Mouse (Mus musculus): ENCODE data around the gene Radil. TPM values are rescaled to one million over a fixed set of nuclear protein-coding genes. Genes with fewer than 3 reads are reported as not detected.

Gene Radil
- polyA plus RNA-seq, 1 experiment, result 0.82 TPM

GRCm38 (mm10) chr5:142512112-142512511 lies 38.8 kb downstream of the Radil start:
- no peak overlapping the region for H3K4me3 ChIP-seq (ENCODE audit: low read depth, low read length)
- TF ChIP-seq CTCF (IDR thresholded peaks at IDR 0.05; ENCODE audit: extremely low read depth, insufficient read length, insufficient replicate concordance, low read depth, low read length) (no peak), POLR2A (IDR thresholded peaks at IDR 0.05; ENCODE audit: low read depth, low read length) (no peak)
- 67% methylated on average over 4 of the region's 4 CpGs for WGBS
- H3K27me3 ChIP-seq (ENCODE audit: control insufficient read depth, insufficient read depth, low read length), result no peaks in the 10 kb centered on the region
- H3K36me3 ChIP-seq (ENCODE audit: control insufficient read depth, insufficient read depth, low read length), result no peaks in the 10 kb centered on the region
- peaks cover 3% of the 10 kb centered on the region; the same call in 1 of the 2 replicates for H3K4me1 ChIP-seq (ENCODE audit: control insufficient read depth, insufficient read depth, insufficient read length, low read length)
- H3K27ac ChIP-seq (ENCODE audit: insufficient read depth, low read depth, low read length), result no peak overlapping the region

- 73% methylated on average over 7 of the region's 7 CpGs for WGBS
- Histone ChIP-seq H3K27ac (ENCODE audit: insufficient read depth, low read depth, low read length) (no peak overlapping the region), H3K27me3 (ENCODE audit: control insufficient read depth, insufficient read depth, low read length) (no peaks in the 10 kb centered on the region), H3K4me3 (ENCODE audit: low read depth, low read length) (no peak overlapping the region), H3K4me1 (ENCODE audit: control insufficient read depth, insufficient read depth, insufficient read length, low read length) (peaks cover 3% of the 10 kb centered on the region; the same call in 1 of the 2 replicates), H3K36me3 (ENCODE audit: control insufficient read depth, insufficient read depth, low read length) (no peaks in the 10 kb centered on the region)
- TF ChIP-seq POLR2A (IDR thresholded peaks at IDR 0.05; ENCODE audit: low read depth, low read length) (no peak), CTCF (IDR thresholded peaks at IDR 0.05; ENCODE audit: extremely low read depth, insufficient read length, insufficient replicate concordance, low read depth, low read length) (no peak)
Measured at GRCm38 (mm10) chr5:142510061-142510414, 40.9 kb downstream of the Radil start.

DNA sequence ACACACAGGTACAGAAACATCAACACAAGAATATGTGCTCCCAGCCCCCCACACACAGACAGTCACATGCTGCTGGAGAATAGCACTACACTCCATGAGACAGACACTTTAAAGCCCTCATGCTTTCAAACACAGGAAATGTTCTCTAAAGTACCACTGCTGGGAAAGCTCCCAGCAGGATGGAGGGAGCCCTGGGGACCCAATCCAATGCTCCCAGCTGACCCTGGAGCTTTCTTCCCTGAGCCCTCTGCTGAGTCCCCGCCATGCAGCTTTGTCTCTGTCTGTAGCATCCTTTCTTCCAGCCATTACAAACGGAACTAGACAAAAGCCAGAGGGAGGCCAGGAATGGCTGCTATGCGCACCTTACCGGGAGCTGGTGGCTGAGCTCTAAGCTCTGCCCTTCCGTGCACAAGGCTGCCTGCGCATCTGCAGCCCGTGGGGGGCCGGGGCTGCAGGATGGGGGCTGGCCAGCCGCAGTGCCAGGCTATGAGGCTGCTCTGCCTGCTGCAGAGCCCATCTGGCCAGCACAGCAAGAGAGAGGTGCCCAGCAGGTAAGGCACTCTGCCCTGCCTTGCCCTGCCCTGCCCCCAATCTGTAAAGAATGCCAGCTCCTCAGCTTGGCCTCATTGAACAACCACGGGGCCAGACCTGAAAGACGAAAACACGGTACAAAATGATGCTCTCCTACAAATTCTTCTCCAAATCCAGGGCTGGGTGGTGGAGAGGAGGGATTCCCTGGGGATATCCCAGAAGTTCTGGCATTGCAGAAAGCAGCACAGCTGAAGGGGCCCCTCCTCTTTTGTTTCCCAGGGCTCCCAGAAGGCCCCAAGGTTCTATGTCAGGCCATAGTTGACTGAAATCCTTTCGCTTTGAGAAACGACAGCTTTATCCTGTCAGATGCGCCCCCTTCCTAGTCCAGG lies 41.5 kb downstream of the Radil start:
- TF ChIP-seq POLR2A (IDR thresholded peaks at IDR 0.05; ENCODE audit: low read depth, low read length), result no peak
- no peak for TF ChIP-seq CTCF (IDR thresholded peaks at IDR 0.05; ENCODE audit: extremely low read depth, insufficient read length, insufficient replicate concordance, low read depth, low read length)
- no peaks in the 10 kb centered on the region for H3K27me3 ChIP-seq (ENCODE audit: control insufficient read depth, insufficient read depth, low read length)
- H3K27ac ChIP-seq (ENCODE audit: insufficient read depth, low read depth, low read length), result no peak overlapping the region
- no peaks in the 10 kb centered on the region for H3K36me3 ChIP-seq (ENCODE audit: control insufficient read depth, insufficient read depth, low read length)
- 44% methylated on average over 15 of the region's 15 CpGs for WGBS
- H3K4me1 ChIP-seq (ENCODE audit: control insufficient read depth, insufficient read depth, insufficient read length, low read length), result peaks cover 3% of the 10 kb centered on the region; the same call in 1 of the 2 replicates
- no peak overlapping the region for H3K4me3 ChIP-seq (ENCODE audit: low read depth, low read length)

GRCm38 (mm10) chr5:142505695-142506423 lies 45.0 kb downstream of the Radil start:
- no peaks in the 10 kb centered on the region for H3K36me3 ChIP-seq (ENCODE audit: control insufficient read depth, insufficient read depth, low read length)
- H3K27me3 ChIP-seq (ENCODE audit: control insufficient read depth, insufficient read depth, low read length), result no peaks in the 10 kb centered on the region
- TF ChIP-seq POLR2A (IDR thresholded peaks at IDR 0.05; ENCODE audit: low read depth, low read length) (no peak), CTCF (IDR thresholded peaks at IDR 0.05; ENCODE audit: extremely low read depth, insufficient read length, insufficient replicate concordance, low read depth, low read length) (no peak)
- no peak overlapping the region for H3K4me3 ChIP-seq (ENCODE audit: low read depth, low read length)
- no peak overlapping the region for H3K27ac ChIP-seq (ENCODE audit: insufficient read depth, low read depth, low read length)
- WGBS, result 52% methylated on average over 3 of the region's 3 CpGs
- H3K4me1 ChIP-seq (ENCODE audit: control insufficient read depth, insufficient read depth, insufficient read length, low read length), result peaks cover 3% of the 10 kb centered on the region; the same call in 1 of the 2 replicates

DNA sequence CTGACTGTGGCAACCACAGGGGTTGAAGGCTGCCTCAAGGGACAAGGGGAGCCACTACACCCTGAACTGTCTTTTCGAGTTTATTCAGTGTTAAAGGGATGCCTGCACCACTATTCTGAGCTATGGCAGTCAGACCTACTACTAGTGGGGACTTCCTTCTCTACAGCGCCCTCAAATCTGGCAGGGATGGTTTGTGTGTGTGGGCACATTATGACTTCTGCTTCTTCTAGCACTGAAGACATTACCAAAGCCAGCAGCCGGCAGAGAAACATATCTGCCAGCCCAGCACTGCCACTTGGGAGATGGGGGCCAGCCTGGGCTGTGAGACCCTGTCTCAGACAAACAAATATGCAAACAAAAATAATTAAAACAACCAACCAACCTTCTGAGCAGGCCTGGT lies 46.7 kb downstream of the Radil start:
- Histone ChIP-seq H3K36me3 (ENCODE audit: control insufficient read depth, insufficient read depth, low read length) (no peaks in the 10 kb centered on the region), H3K4me1 (ENCODE audit: control insufficient read depth, insufficient read depth, insufficient read length, low read length) (no peaks in the 10 kb centered on the region; the same call in 1 of the 2 replicates), H3K27ac (ENCODE audit: insufficient read depth, low read depth, low read length) (no peak overlapping the region), H3K4me3 (ENCODE audit: low read depth, low read length) (no peak overlapping the region), H3K27me3 (ENCODE audit: control insufficient read depth, insufficient read depth, low read length) (no peaks in the 10 kb centered on the region)
- WGBS, result 74% methylated on average over 3 of the region's 3 CpGs
- TF ChIP-seq POLR2A (IDR thresholded peaks at IDR 0.05; ENCODE audit: low read depth, low read length), result no peak
- no peak for TF ChIP-seq CTCF (IDR thresholded peaks at IDR 0.05; ENCODE audit: extremely low read depth, insufficient read length, insufficient replicate concordance, low read depth, low read length)

- TF ChIP-seq CTCF (IDR thresholded peaks at IDR 0.05; ENCODE audit: extremely low read depth, insufficient read length, insufficient replicate concordance, low read depth, low read length) (peak; percentile 68; the same call in 1 of the 2 replicates), POLR2A (IDR thresholded peaks at IDR 0.05; ENCODE audit: low read depth, low read length) (no peak)
- 2% methylated on average over 3 of the region's 3 CpGs for WGBS
- no peak overlapping the region for H3K27ac ChIP-seq (ENCODE audit: insufficient read depth, low read depth, low read length)
Measured at GRCm38 (mm10) chr5:142502414-142502813, 48.5 kb downstream of the Radil start.

DNA sequence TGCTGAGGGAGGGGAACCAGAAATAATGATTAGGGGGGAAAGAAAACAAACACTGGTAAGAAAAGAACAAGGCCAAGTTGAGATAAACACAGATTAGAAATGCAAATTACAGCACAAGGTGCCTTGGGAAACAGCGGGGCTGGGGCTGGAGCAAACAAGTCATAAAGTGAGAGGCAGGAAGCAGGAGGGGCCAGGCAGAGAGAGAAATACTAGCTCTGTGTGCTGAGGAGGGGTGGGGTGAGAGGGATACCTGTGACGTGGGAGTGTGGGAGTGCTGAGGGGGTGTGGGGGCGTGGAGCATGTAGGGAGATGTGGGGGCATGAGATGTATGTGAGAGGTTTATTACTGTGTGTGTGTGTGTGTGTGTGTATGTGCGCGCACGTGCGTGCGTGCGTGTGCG lies 50.0 kb downstream of the Radil start:
- no peak for TF ChIP-seq CTCF (IDR thresholded peaks at IDR 0.05; ENCODE audit: extremely low read depth, insufficient read length, insufficient replicate concordance, low read depth, low read length)
- no peak for TF ChIP-seq POLR2A (IDR thresholded peaks at IDR 0.05; ENCODE audit: low read depth, low read length)
- Histone ChIP-seq H3K4me3 (ENCODE audit: low read depth, low read length) (no peak overlapping the region), H3K27me3 (ENCODE audit: control insufficient read depth, insufficient read depth, low read length) (no peaks in the 10 kb centered on the region), H3K27ac (ENCODE audit: insufficient read depth, low read depth, low read length) (no peak overlapping the region), H3K4me1 (ENCODE audit: control insufficient read depth, insufficient read depth, insufficient read length, low read length) (no peaks in the 10 kb centered on the region; the same call in 1 of the 2 replicates), H3K36me3 (ENCODE audit: control insufficient read depth, insufficient read depth, low read length) (no peaks in the 10 kb centered on the region)
- 41% methylated on average over 10 of the region's 10 CpGs for WGBS

More at GRCm38 (mm10) chr5:142502414-142502813, 48.5 kb downstream of the Radil start:
- Histone ChIP-seq H3K27me3 (ENCODE audit: control insufficient read depth, insufficient read depth, low read length) (no peaks in the 10 kb centered on the region), H3K4me1 (ENCODE audit: control insufficient read depth, insufficient read depth, insufficient read length, low read length) (no peaks in the 10 kb centered on the region; the same call in 1 of the 2 replicates), H3K36me3 (ENCODE audit: control insufficient read depth, insufficient read depth, low read length) (no peaks in the 10 kb centered on the region), H3K4me3 (ENCODE audit: low read depth, low read length) (no peak overlapping the region)
